Mouse (Mus musculus): ENCODE results near the gene Phlda1. TPM values are rescaled to one million over a fixed set of nuclear protein-coding genes. Genes with fewer than 3 reads are reported as not detected.
A peak's percentile ranks its signal among the peaks of the same experiment; 100 is the strongest.

Phlda1 gene
- polyA plus RNA-seq, 1 experiment: 56.1 TPM

GRCm38 (mm10) chr10:111514282-111514885 lies 8.3 kb downstream of the Phlda1 start:
- Histone ChIP-seq H3K4me2 (ENCODE audit: low read depth) (no peak overlapping the region), H3K79me2 (ENCODE audit: control insufficient read depth, insufficient read depth) (peaks cover 4% of the 10 kb centered on the region), H3K27me3 (ENCODE audit: control insufficient read depth, insufficient read depth, insufficient read length) (no peaks in the 10 kb centered on the region), H3K36me3 (ENCODE audit: control insufficient read depth, insufficient read depth) (peaks cover 4% of the 10 kb centered on the region), H3K4me3 (no peak overlapping the region), H3ac (ENCODE audit: control insufficient read depth, insufficient read length) (no peak overlapping the region)
- TF ChIP-seq REST (IDR thresholded peaks at IDR 0.05; ENCODE audit: insufficient read depth, insufficient read length) (no peak), POLR2AphosphoS2 (IDR thresholded peaks at IDR 0.05; ENCODE audit: insufficient read length, low read depth) (no peak), TCF12 (IDR thresholded peaks at IDR 0.05; ENCODE audit: insufficient read depth, poor library complexity, severe bottlenecking) (no peak), MAX (IDR thresholded peaks at IDR 0.05; ENCODE audit: low read depth) (no peak), E2F4 (IDR thresholded peaks at IDR 0.05; ENCODE audit: insufficient read depth) (no peak), TCF3 (IDR thresholded peaks at IDR 0.05; ENCODE audit: insufficient read length, low read depth) (no peak), CEBPB (IDR thresholded peaks at IDR 0.05; ENCODE audit: insufficient read depth, poor library complexity, severe bottlenecking) (no peak), POLR2A (IDR thresholded peaks at IDR 0.05; ENCODE audit: insufficient read length, low read depth) (no peak), MYOG (IDR thresholded peaks at IDR 0.05; ENCODE audit: control insufficient read depth in 1 of 3, insufficient read depth in 1 of 3, insufficient read length in 2 of 3, low read depth in 2 of 3) (no peak), USF1 (IDR thresholded peaks at IDR 0.05; ENCODE audit: low read depth) (no peak), MYOD1 (IDR thresholded peaks at IDR 0.05; ENCODE audit: control insufficient read depth in 1 of 3, insufficient read length in 2 of 3, low read depth in 2 of 3) (no peak), SRF (IDR thresholded peaks at IDR 0.05; ENCODE audit: control insufficient read depth, insufficient read length, low read depth) (no peak)

GRCm38 (mm10) chr10:111515071-111516010 lies 9.3 kb downstream of the Phlda1 start:
- Histone ChIP-seq H3K4me2 (ENCODE audit: low read depth) (peak overlapping the region; percentile 88), H3K4me3 (peak overlapping the region; percentile 21), H3K36me3 (ENCODE audit: control insufficient read depth, insufficient read depth) (no peaks in the 10 kb centered on the region), H3K27me3 (ENCODE audit: control insufficient read depth, insufficient read depth, insufficient read length) (no peaks in the 10 kb centered on the region), H3K79me2 (ENCODE audit: control insufficient read depth, insufficient read depth) (no peaks in the 10 kb centered on the region), H3ac (ENCODE audit: control insufficient read depth, insufficient read length) (no peak overlapping the region)
- no peak for TF ChIP-seq TCF3 (IDR thresholded peaks at IDR 0.05; ENCODE audit: insufficient read length, low read depth)
- no peak for TF ChIP-seq POLR2A (IDR thresholded peaks at IDR 0.05; ENCODE audit: insufficient read length, low read depth)
- TF ChIP-seq CEBPB (IDR thresholded peaks at IDR 0.05; ENCODE audit: insufficient read depth, poor library complexity, severe bottlenecking): no peak

- no peaks in the 10 kb centered on the region for H3K79me2 ChIP-seq (ENCODE audit: control insufficient read depth, insufficient read depth)
- TF ChIP-seq MYOG (IDR thresholded peaks at IDR 0.05; ENCODE audit: control insufficient read depth in 1 of 3, insufficient read depth in 1 of 3, insufficient read length in 2 of 3, low read depth in 2 of 3): peak in 1 of 3 experiments; percentile 50
- no peak for TF ChIP-seq REST (IDR thresholded peaks at IDR 0.05; ENCODE audit: insufficient read depth, insufficient read length)
- TF ChIP-seq TCF12 (IDR thresholded peaks at IDR 0.05; ENCODE audit: insufficient read depth, poor library complexity, severe bottlenecking): no peak
- peak; percentile 40 for TF ChIP-seq POLR2A (IDR thresholded peaks at IDR 0.05; ENCODE audit: insufficient read length, low read depth)
- peak; percentile 41 for TF ChIP-seq POLR2AphosphoS2 (IDR thresholded peaks at IDR 0.05; ENCODE audit: insufficient read length, low read depth)
- H3K4me2 ChIP-seq (ENCODE audit: low read depth): peak overlapping the region; percentile 88
- no peaks in the 10 kb centered on the region for H3K27me3 ChIP-seq (ENCODE audit: control insufficient read depth, insufficient read depth, insufficient read length)
- H3K36me3 ChIP-seq (ENCODE audit: control insufficient read depth, insufficient read depth): no peaks in the 10 kb centered on the region
- no peak overlapping the region for H3ac ChIP-seq (ENCODE audit: control insufficient read depth, insufficient read length)
- peak overlapping the region; percentile 21 for H3K4me3 ChIP-seq
Measured at GRCm38 (mm10) chr10:111516172-111516588, 10.1 kb downstream of the Phlda1 start.

- Histone ChIP-seq H3K27me3 (ENCODE audit: control insufficient read depth, insufficient read depth, insufficient read length) (no peaks in the 10 kb centered on the region), H3K4me3 (peak overlapping the region; percentile 21), H3K4me2 (ENCODE audit: low read depth) (peak overlapping the region; percentile 88), H3K79me2 (ENCODE audit: control insufficient read depth, insufficient read depth) (no peaks in the 10 kb centered on the region), H3K36me3 (ENCODE audit: control insufficient read depth, insufficient read depth) (no peaks in the 10 kb centered on the region), H3ac (ENCODE audit: control insufficient read depth, insufficient read length) (no peak overlapping the region)
- TF ChIP-seq MYOG (IDR thresholded peaks at IDR 0.05; ENCODE audit: control insufficient read depth in 1 of 3, insufficient read depth in 1 of 3, insufficient read length in 2 of 3, low read depth in 2 of 3) (peak in 2 of 3 experiments; percentile 15 to 64), MYOD1 (IDR thresholded peaks at IDR 0.05; ENCODE audit: control insufficient read depth in 1 of 3, insufficient read length in 2 of 3, low read depth in 2 of 3) (peak in 2 of 3 experiments; percentile 69 to 84), CEBPB (IDR thresholded peaks at IDR 0.05; ENCODE audit: insufficient read depth, poor library complexity, severe bottlenecking) (peak; percentile 42; the same call in 1 of the 2 replicates), TCF12 (IDR thresholded peaks at IDR 0.05; ENCODE audit: insufficient read depth, poor library complexity, severe bottlenecking) (peak; percentile 35), MAX (IDR thresholded peaks at IDR 0.05; ENCODE audit: low read depth) (no peak), REST (IDR thresholded peaks at IDR 0.05; ENCODE audit: insufficient read depth, insufficient read length) (no peak)
Measured at GRCm38 (mm10) chr10:111516804-111517436, 10.8 kb downstream of the Phlda1 start.

Data from myocyte (in vitro differentiated cells).